Mouse (Mus musculus): ENCODE data around the gene Slc44a1. TPM values are rescaled to one million over a fixed set of nuclear protein-coding genes. Genes with fewer than 3 reads are reported as not detected.

Slc44a1 gene
- polyA plus RNA-seq, 1 experiment from 2014 or later: 12.1 TPM

- H3K9me3 ChIP-seq (replicated peaks): no peaks in the 10 kb centered on the region
- H3K4me3 ChIP-seq (replicated peaks): no peak overlapping the region
- H3K36me3 ChIP-seq (replicated peaks): no peaks in the 10 kb centered on the region
- no peak overlapping the region for H3K4me2 ChIP-seq
- 41% methylated on average over 2 of the region's 2 CpGs for WGBS (ENCODE audit: insufficient replicate concordance)
- H3K4me1 ChIP-seq (replicated peaks): no peaks in the 10 kb centered on the region; the same call in 1 of the 2 replicates
- no peak overlapping the region for H3K27ac ChIP-seq (replicated peaks)
- no peaks in the 10 kb centered on the region for H3K27me3 ChIP-seq
- ATAC-seq (ENCODE audit: insufficient read depth): no peak
- H3K9ac ChIP-seq: no peak overlapping the region
Observed at GRCm38 (mm10) chr4:53537539-53537938, 97.3 kb downstream of the Slc44a1 start.

GRCm38 (mm10) chr4:53538600-53538999, 98.4 kb downstream of the Slc44a1 start:
- H3K27ac ChIP-seq (replicated peaks): no peak overlapping the region
- no peak for ATAC-seq (ENCODE audit: insufficient read depth)
- no peaks in the 10 kb centered on the region for H3K9me3 ChIP-seq (replicated peaks)
- H3K36me3 ChIP-seq (replicated peaks): no peaks in the 10 kb centered on the region
- 78% methylated on average over 11 of the region's 11 CpGs for WGBS (ENCODE audit: insufficient replicate concordance)
- no peaks in the 10 kb centered on the region for H3K27me3 ChIP-seq
- H3K9ac ChIP-seq: no peak overlapping the region
- no peaks in the 10 kb centered on the region; the same call in 1 of the 2 replicates for H3K4me1 ChIP-seq (replicated peaks)
- H3K4me3 ChIP-seq (replicated peaks): no peak overlapping the region
- H3K4me2 ChIP-seq: no peak overlapping the region

GRCm38 (mm10) chr4:53539929-53540328, 99.7 kb downstream of the Slc44a1 start:
- H3K27me3 ChIP-seq: no peaks in the 10 kb centered on the region
- no peaks in the 10 kb centered on the region; the same call in 1 of the 2 replicates for H3K4me1 ChIP-seq (replicated peaks)
- 78% methylated on average over 11 of the region's 11 CpGs for WGBS (ENCODE audit: insufficient replicate concordance)
- H3K4me2 ChIP-seq: no peak overlapping the region
- H3K9ac ChIP-seq: no peak overlapping the region
- no peak overlapping the region for H3K4me3 ChIP-seq (replicated peaks)
- no peak for ATAC-seq (ENCODE audit: insufficient read depth)
- H3K9me3 ChIP-seq (replicated peaks): no peaks in the 10 kb centered on the region
- H3K27ac ChIP-seq (replicated peaks): no peak overlapping the region
- 0 out of 2 replicates have a peak, but pooled peaks cover under 1% of the 10 kb centered on the region for H3K36me3 ChIP-seq (replicated peaks)

- no peaks in the 10 kb centered on the region; the same call in 1 of the 2 replicates for H3K4me1 ChIP-seq (replicated peaks)
- H3K27ac ChIP-seq (replicated peaks): no peak overlapping the region
- no peak overlapping the region for H3K4me3 ChIP-seq (replicated peaks)
- H3K36me3 ChIP-seq (replicated peaks): 0 out of 2 replicates have a peak, but pooled peaks cover 4% of the 10 kb centered on the region
- 63% methylated on average over 8 of the region's 8 CpGs for WGBS (ENCODE audit: insufficient replicate concordance)
- H3K9me3 ChIP-seq (replicated peaks): no peaks in the 10 kb centered on the region
- no peak for ATAC-seq (ENCODE audit: insufficient read depth)
- H3K4me2 ChIP-seq: no peak overlapping the region
- H3K27me3 ChIP-seq: no peaks in the 10 kb centered on the region
- H3K9ac ChIP-seq: no peak overlapping the region
Observed at GRCm38 (mm10) chr4:53543421-53543820, 103.2 kb downstream of the Slc44a1 start.

GRCm38 (mm10) chr4:53544889-53545288, 104.7 kb downstream of the Slc44a1 start:
- Histone ChIP-seq H3K9me3 (replicated peaks) (no peaks in the 10 kb centered on the region), H3K27me3 (no peaks in the 10 kb centered on the region), H3K4me3 (replicated peaks) (no peak overlapping the region), H3K4me1 (replicated peaks) (no peaks in the 10 kb centered on the region; the same call in 1 of the 2 replicates), H3K27ac (replicated peaks) (no peak overlapping the region), H3K4me2 (no peak overlapping the region), H3K36me3 (replicated peaks) (0 out of 2 replicates have a peak, but pooled peaks cover 4% of the 10 kb centered on the region), H3K9ac (no peak overlapping the region)
- ATAC-seq (ENCODE audit: insufficient read depth): no peak
- WGBS (ENCODE audit: insufficient replicate concordance): 80% methylated on average over 1 of the region's 1 CpGs

- no peaks in the 10 kb centered on the region for H3K27me3 ChIP-seq
- 77% methylated on average over 5 of the region's 5 CpGs for WGBS (ENCODE audit: insufficient replicate concordance)
- H3K9ac ChIP-seq: no peak overlapping the region
- no peak overlapping the region for H3K4me3 ChIP-seq (replicated peaks)
- no peak overlapping the region for H3K27ac ChIP-seq (replicated peaks)
- ATAC-seq (ENCODE audit: insufficient read depth): no peak
- no peaks in the 10 kb centered on the region for H3K4me1 ChIP-seq (replicated peaks)
- no peak overlapping the region for H3K4me2 ChIP-seq
- no peaks in the 10 kb centered on the region for H3K9me3 ChIP-seq (replicated peaks)
- 0 out of 2 replicates have a peak, but pooled peaks cover 4% of the 10 kb centered on the region for H3K36me3 ChIP-seq (replicated peaks)
Observed at GRCm38 (mm10) chr4:53547381-53547780, 107.2 kb downstream of the Slc44a1 start.

- Histone ChIP-seq H3K27ac (replicated peaks) (no peak overlapping the region), H3K27me3 (no peaks in the 10 kb centered on the region), H3K9me3 (replicated peaks) (no peaks in the 10 kb centered on the region), H3K36me3 (replicated peaks) (0 out of 2 replicates have a peak, but pooled peaks cover 4% of the 10 kb centered on the region), H3K4me3 (replicated peaks) (no peak overlapping the region), H3K4me2 (no peak overlapping the region), H3K4me1 (replicated peaks) (no peaks in the 10 kb centered on the region), H3K9ac (no peak overlapping the region)
- no peak for ATAC-seq (ENCODE audit: insufficient read depth)
- WGBS (ENCODE audit: insufficient replicate concordance): 60% methylated on average over 4 of the region's 4 CpGs
Observed at GRCm38 (mm10) chr4:53549375-53549774, 109.2 kb downstream of the Slc44a1 start.

- no peak overlapping the region for H3K4me2 ChIP-seq
- no peak for ATAC-seq (ENCODE audit: insufficient read depth)
- no peak overlapping the region for H3K9ac ChIP-seq
- no peak overlapping the region for H3K27ac ChIP-seq (replicated peaks)
- no peaks in the 10 kb centered on the region for H3K4me1 ChIP-seq (replicated peaks)
- no peak overlapping the region for H3K4me3 ChIP-seq (replicated peaks)
- 68% methylated on average over 5 of the region's 5 CpGs for WGBS (ENCODE audit: insufficient replicate concordance)
- H3K9me3 ChIP-seq (replicated peaks): no peaks in the 10 kb centered on the region
- H3K27me3 ChIP-seq: no peaks in the 10 kb centered on the region
- 0 out of 2 replicates have a peak, but pooled peaks cover 7% of the 10 kb centered on the region for H3K36me3 ChIP-seq (replicated peaks)
Observed at GRCm38 (mm10) chr4:53564618-53565017, 124.4 kb downstream of the Slc44a1 start.

GRCm38 (mm10) chr4:53567065-53567464, 126.9 kb downstream of the Slc44a1 start:
- no peak overlapping the region for H3K4me2 ChIP-seq
- H3K9ac ChIP-seq: no peak overlapping the region
- H3K27ac ChIP-seq (replicated peaks): no peak overlapping the region
- no peaks in the 10 kb centered on the region for H3K27me3 ChIP-seq
- WGBS (ENCODE audit: insufficient replicate concordance): 54% methylated on average over 1 of the region's 1 CpGs
- no peaks in the 10 kb centered on the region for H3K9me3 ChIP-seq (replicated peaks)
- ATAC-seq (ENCODE audit: insufficient read depth): no peak
- H3K4me1 ChIP-seq (replicated peaks): no peaks in the 10 kb centered on the region
- H3K36me3 ChIP-seq (replicated peaks): no peaks in the 10 kb centered on the region
- no peak overlapping the region for H3K4me3 ChIP-seq (replicated peaks)

GRCm38 (mm10) chr4:53575558-53575957, 135.3 kb downstream of the Slc44a1 start:
- Histone ChIP-seq H3K9ac (no peak overlapping the region), H3K27ac (replicated peaks) (no peak overlapping the region), H3K4me1 (replicated peaks) (no peaks in the 10 kb centered on the region), H3K27me3 (no peaks in the 10 kb centered on the region), H3K4me3 (replicated peaks) (no peak overlapping the region), H3K4me2 (no peak overlapping the region), H3K36me3 (replicated peaks) (no peaks in the 10 kb centered on the region), H3K9me3 (replicated peaks) (no peaks in the 10 kb centered on the region)
- ATAC-seq (ENCODE audit: insufficient read depth): no peak
- 65% methylated on average over 2 of the region's 2 CpGs for WGBS (ENCODE audit: insufficient replicate concordance)

GRCm38 (mm10) chr4:53587676-53588075, 147.5 kb downstream of the Slc44a1 start:
- Histone ChIP-seq H3K4me1 (replicated peaks) (no peaks in the 10 kb centered on the region), H3K9me3 (replicated peaks) (no peaks in the 10 kb centered on the region), H3K36me3 (replicated peaks) (no peaks in the 10 kb centered on the region), H3K27me3 (no peaks in the 10 kb centered on the region), H3K9ac (no peak overlapping the region), H3K4me3 (replicated peaks) (no peak overlapping the region), H3K27ac (replicated peaks) (no peak overlapping the region), H3K4me2 (no peak overlapping the region)
- ATAC-seq (ENCODE audit: insufficient read depth): no peak

GRCm38 (mm10) chr4:53588936-53589335, 148.7 kb downstream of the Slc44a1 start:
- H3K4me3 ChIP-seq (replicated peaks): no peak overlapping the region
- no peak overlapping the region for H3K27ac ChIP-seq (replicated peaks)
- 80% methylated on average over 1 of the region's 1 CpGs for WGBS (ENCODE audit: insufficient replicate concordance)
- H3K9ac ChIP-seq: no peak overlapping the region
- no peaks in the 10 kb centered on the region; the same call in 1 of the 2 replicates for H3K4me1 ChIP-seq (replicated peaks)
- H3K9me3 ChIP-seq (replicated peaks): no peaks in the 10 kb centered on the region
- H3K36me3 ChIP-seq (replicated peaks): no peaks in the 10 kb centered on the region
- H3K27me3 ChIP-seq: no peaks in the 10 kb centered on the region
- ATAC-seq (ENCODE audit: insufficient read depth): no peak
- H3K4me2 ChIP-seq: no peak overlapping the region

Data from liver, embryonic 15.5 days (tissue).